Mouse (Mus musculus) kidney, adult 18-20 months (tissue): ENCODE measurements around the gene Irx3.
A peak's percentile ranks its signal among the peaks of the same experiment; 100 is the strongest.

ENCODE experiments used
- DNase-seq: peaks from one replicate; pipeline ENCODE4 v3.0.0; 2021

Irx3 gene

DNA sequence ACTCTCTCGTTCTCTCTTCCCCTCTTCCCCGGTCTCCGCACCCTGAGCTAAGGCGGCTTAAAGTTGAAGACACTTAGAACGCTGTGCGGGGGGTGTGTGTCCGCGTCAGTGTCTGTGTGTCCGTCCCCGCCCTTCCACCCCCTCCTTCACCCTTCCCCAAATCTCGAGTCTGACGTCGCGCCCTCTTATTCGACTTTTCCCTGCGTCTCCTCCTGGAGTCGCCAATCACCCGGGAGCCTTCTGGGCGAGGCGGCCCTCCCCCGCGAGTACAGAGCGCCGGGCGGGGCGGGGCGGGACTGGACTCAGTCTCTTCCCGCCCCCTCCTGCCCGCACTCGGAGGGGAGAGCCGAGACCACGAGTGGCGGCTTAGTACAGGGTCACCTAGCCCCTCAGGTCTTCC, at the start of gene Irx3:
Gene Irx3 (minus strand): TSS at position 229 of the 400 bp plus-strand sequence.
- peak; percentile 84 for DNase-seq

GRCm38 (mm10) chr8:91851359-91851758, 49.5 kb upstream of the Irx3 start:
- DNase-seq: peak; percentile 40

GRCm38 (mm10) chr8:91849984-91850383, 48.1 kb upstream of the Irx3 start:
- no peak for DNase-seq

DNA sequence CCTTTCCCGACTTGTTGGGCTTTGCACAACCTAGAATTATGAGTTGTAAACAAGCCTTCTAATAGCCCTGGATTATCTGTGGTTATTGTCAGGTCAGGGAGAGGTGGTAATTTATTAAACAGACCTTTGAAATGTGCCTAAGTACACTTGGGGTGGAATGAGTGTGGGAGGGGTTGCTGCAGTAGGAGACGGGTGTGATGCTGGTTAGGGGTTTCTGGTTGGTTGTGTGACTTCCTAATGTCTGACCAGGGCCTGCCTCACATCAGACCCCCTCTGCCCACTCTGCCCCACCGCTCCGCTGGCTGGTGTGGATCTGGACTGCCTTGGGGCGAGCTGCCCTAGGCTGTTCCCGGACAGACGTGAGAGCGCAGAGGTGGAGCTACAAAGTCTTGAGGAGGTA, 47.7 kb upstream of the Irx3 start:
- peak; percentile 40 for DNase-seq

GRCm38 (mm10) chr8:91845641-91846040, 43.8 kb upstream of the Irx3 start:
- no peak for DNase-seq

DNA sequence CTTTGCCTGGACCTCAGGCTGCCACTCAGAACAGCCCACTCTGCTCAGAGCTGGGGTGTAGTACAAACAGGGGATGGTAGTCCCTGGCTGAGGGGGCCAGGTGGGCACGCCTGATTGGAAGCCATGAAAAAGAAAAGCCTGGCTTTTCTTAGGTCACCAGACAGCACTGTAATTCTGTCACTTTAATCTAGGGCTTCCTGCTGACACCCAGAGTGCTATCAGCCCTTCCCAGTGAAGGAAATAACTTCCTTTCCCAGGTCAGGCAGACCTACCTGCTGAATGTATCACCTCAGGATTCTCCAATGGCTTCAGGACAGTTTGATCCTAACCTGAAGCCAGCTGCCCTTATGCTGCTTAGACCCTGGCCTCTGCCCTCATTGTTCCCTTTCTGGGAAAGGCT, 35.3 kb upstream of the Irx3 start:
- no peak for DNase-seq

- DNase-seq: no peak
These were observed 34.8 kb upstream of the Irx3 start for GRCm38 (mm10) chr8:91836685-91837084.

GRCm38 (mm10) chr8:91827661-91828060, 25.8 kb upstream of the Irx3 start:
- DNase-seq: no peak

DNA sequence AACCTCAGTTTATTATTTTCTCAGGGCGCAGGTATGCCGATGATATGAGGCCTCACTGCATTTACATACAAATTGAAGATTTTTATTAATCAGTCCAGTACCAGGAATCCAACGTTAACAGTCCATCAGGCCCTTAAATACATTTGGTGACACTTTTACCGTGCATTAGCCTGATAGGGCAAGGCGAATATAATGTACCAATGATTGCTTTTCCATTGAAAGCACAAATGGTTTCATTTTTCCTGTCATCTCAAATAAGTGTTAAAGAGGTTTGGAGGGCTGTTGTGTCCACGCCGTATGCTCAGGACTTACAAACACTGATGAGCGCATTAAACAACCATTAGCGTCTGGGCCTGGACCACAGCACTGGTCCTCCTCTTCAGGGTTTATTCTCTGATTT, 25.3 kb upstream of the Irx3 start:
- DNase-seq: no peak

DNA sequence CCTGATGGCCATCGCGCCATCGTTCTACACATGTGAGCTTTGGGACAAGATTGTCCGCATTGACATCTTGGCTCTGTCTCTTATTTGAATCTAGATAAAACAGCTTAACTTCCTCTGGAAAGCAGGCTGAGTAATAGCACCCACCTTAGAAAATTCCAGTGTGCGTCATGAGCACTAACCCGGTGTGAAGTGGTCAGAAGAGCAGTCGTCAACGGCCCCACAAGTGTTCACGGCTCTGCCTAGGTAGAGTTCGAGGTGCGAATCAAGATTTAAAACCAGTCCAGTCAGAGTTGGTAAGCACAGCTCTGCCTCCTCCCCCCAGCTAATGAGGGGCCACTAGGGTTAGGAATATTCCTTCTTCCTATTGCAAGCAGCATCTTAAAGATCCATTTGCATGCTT, 21.5 kb upstream of the Irx3 start:
- DNase-seq: no peak

DNA sequence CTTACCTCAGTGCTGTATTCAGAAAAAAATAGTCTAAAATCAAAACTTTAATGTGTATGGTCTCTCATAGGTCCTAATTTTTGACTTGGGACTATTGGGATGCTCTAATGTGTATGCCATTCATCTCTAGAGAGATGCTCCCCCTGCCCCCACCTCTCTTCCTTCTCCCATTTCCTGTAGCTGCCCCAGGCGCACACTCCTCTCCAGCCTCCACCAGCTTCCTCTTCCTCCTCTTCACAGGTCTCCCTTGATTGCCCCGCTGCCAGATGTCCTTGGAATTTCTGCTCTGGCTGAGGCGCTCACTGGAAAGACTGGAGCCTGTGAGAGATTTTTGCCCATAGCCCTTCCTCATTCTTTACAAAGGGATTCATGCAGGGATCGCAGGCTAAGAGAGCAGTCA, 20.9 kb upstream of the Irx3 start:
- no peak for DNase-seq

GRCm38 (mm10) chr8:91821976-91822375, 20.1 kb upstream of the Irx3 start:
- no peak for DNase-seq

DNA sequence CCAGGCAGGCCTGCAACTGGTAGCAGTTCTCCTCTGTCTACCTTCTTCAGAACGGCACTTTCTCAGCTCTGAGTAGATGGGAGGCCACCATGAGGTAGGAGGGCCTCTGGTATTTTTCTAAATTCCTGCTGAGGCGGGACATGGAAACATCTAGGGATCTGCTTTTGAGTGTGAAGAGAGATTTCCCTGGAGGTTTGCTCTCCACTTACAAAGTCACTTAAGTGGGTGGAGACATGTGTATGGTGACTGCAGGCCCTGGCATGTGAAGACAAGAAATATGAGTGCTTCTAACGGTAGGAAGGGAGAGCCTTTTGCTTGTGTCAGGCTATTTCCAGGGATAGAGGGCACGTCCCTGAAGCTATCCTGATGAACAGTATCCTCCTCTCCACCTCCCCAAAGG, 17.9 kb upstream of the Irx3 start:
- no peak for DNase-seq

- peak; percentile 62 for DNase-seq
These were observed 16.9 kb upstream of the Irx3 start for GRCm38 (mm10) chr8:91818784-91819183.

DNA sequence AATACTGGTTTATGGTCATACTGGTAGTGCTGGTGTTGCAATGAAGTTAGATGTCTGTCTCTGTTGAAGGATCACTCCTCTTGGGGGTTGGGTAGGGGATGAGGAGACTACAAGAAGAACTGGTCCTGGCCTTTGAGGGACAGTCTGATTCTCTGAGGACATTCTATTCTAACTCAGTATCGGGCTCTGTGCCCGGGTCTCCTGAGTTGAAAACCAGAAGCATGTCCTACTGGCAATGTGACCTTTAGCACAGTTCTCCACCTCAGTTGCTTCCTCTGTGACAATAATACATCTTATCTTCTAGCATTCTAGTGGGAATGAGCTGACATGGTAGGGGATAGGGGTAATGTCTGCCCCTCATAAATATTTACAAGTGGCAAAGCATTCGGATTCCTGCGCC, 12.2 kb upstream of the Irx3 start:
- no peak for DNase-seq

GRCm38 (mm10) chr8:91806720-91807241, 4.9 kb upstream of the Irx3 start:
- DNase-seq: no peak

DNA sequence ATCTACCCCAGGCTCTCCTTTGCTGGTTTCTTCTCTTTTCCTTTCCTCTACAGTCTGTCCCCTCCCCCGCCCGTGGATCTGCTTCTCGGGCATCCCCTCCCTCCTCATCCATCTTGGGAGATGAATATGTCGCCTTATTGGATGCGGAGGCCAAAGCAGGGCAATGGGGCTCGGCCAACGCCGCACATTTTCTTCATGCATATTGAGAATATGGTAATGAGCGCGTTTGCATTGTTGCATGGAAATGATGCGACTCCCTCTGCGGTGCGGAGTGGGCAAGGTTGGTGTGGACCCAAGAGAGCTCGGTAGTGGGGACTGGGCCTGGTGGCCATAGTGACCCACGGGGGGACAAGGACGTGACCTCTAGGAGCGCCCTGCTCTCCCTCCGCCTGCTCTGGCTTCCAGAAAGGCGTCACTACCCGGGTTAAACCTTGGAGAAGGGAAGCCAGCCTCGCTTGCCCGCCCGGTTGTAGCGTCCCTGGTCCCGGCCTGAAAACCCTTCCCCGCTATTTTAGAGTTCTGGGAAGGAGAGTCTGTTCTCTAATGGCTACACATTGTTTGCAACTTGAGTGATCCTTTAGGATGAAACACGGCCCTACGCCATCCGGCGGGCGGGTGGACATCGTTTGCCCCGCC, 4.3 kb upstream of the Irx3 start:
- peak; percentile 43 for DNase-seq

- DNase-seq: peak; percentile 65
These were observed 3.4 kb upstream of the Irx3 start for GRCm38 (mm10) chr8:91805254-91805671.

- DNase-seq: peak; percentile 44
These were observed 2.8 kb upstream of the Irx3 start for GRCm38 (mm10) chr8:91804403-91805253.

- no peak for DNase-seq
These were observed 1.9 kb upstream of the Irx3 start for GRCm38 (mm10) chr8:91803515-91804402.

DNA sequence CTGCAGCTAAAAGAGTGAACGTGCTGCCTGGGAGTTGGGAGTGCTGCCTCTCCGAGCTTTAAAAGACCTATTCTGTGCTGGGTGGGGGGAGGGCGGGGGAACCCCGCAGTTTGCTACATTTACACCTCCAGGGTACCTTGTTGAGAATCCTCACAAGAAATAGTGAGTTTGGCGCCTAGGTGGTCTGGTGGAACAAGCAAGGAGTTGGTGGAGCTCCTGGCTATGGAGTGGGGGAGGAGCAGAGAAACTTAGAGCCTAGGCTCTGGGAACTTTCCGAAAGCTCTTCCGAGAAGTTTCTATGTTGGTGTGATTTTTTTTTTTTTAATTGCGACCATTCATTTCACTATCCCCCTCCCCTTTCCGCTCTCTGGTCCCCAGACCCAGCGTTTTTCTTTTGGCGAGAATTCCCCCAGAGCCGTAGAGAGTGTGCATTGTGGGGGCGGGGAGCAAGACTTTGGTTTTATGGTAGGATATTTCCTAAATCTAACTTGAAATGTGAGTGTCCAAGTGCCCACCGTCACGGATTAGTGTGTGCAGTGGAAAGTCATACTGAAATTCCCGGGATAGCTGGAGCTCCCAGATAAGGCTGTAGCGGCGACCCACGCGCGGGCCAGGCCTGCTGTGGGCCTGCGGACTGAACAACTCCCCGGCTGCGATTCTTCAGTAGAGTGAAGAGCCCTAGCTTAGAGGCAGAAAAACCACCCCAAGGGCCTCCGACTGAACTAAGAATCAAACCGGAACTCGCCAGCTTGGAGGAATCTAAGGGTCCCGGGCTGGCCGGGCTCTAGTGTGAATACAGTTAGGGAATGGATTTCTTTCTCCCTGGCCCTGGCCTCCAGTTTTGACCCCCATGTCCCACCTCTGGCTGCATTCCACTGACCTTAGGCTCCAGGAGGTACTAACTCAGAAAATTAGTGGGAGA, 795 bp upstream of the Irx3 start:
- DNase-seq: no peak

- DNase-seq: peak; percentile 82
These were observed 541 bp downstream of the Irx3 start for GRCm38 (mm10) chr8:91801241-91801811.
